Mouse (Mus musculus) forebrain, embryonic 11.5 days (tissue): ENCODE results near the gene Cdc20b. TPM values are rescaled to one million over a fixed set of nuclear protein-coding genes. Genes with fewer than 3 reads are reported as not detected.
A peak's percentile ranks its signal among the peaks of the same experiment; 100 is the strongest.

Source experiments
- ATAC-seq: fragments of 200-750 bp; cut with Nextera tagmentation; replicated peaks from 2 replicates; pipeline ENCODE4 v1.8.0; 2017; ENCODE audit warnings: moderate TSS enrichment; ENCODE audit not compliant: low FRiP score
- DNase-seq: peaks from one replicate; pipeline ENCODE4 v3.0.0-alpha.2; 2017; ENCODE audit warnings: low spot score
- H3K27ac ChIP-seq: fragments of 300-500 bp; sonication (generic); 2 replicates; pipeline ENCODE4 v1.5.1; 2014; ENCODE audit warnings: low read depth, low read length
- H3K27me3 ChIP-seq: fragments of 300-500 bp; sonication (generic); 2 replicates; pipeline ENCODE4 v1.6.1; 2014; ENCODE audit warnings: mild to moderate bottlenecking, low read length, mixed read lengths; ENCODE audit not compliant: control insufficient read depth, insufficient read depth
- H3K36me3 ChIP-seq: fragments of 300-500 bp; sonication (generic); 2 replicates; pipeline ENCODE4 v1.6.1; 2014; ENCODE audit warnings: mild to moderate bottlenecking, low read length, moderate library complexity, mixed read lengths; ENCODE audit not compliant: control insufficient read depth, insufficient read depth
- H3K4me1 ChIP-seq: fragments of 300-500 bp; sonication (generic); replicated peaks from 2 replicates; pipeline ENCODE4 v1.6.1; 2014; ENCODE audit warnings: low read length, mixed read lengths; ENCODE audit not compliant: control insufficient read depth, insufficient read depth
- H3K4me2 ChIP-seq: fragments of 300-500 bp; sonication (generic); 2 replicates; pipeline ENCODE4 v1.6.1; 2014; ENCODE audit warnings: low read depth, mild to moderate bottlenecking, low read length, moderate library complexity, mixed read lengths; ENCODE audit not compliant: severe bottlenecking
- H3K4me3 ChIP-seq: fragments of 300-500 bp; sonication (generic); 2 replicates; pipeline ENCODE4 v1.5.1; 2014; ENCODE audit warnings: low read depth, low read length
- H3K9ac ChIP-seq: fragments of 300-500 bp; sonication (generic); 2 replicates; pipeline ENCODE4 v1.6.1; 2014; ENCODE audit warnings: low read length
- H3K9me3 ChIP-seq: fragments of 300-500 bp; sonication (generic); 2 replicates; pipeline ENCODE4 v1.6.1; 2016; ENCODE audit warnings: low read length, mixed read lengths; ENCODE audit not compliant: control insufficient read depth
- WGBS: fragments of 180-500 bp; shearing (Covaris S2); extraction: QIAGEN DNeasy Blood & Tissue Kit; methylation state at CpG from one replicate; pipeline ENCODE4 v1.1.7; 2014; 5-methylcytosine and 5-hydroxymethylcytosine counted together
- polyA plus RNA-seq: library from polyadenylated mRNA; unstranded; fragments of >200 nt; fragmentation: Nextera tagmentation; extraction: Ambion mirVana; gene quantifications from 2 replicates; pipeline ENCODE4 v1.2.1, GENCODE M21; 2014

Gene Cdc20b
- polyA plus RNA-seq: 0.57 and 0.73 TPM in 2 replicates

GRCm38 (mm10) chr13:113034950-113035421 is at the start of gene Cdc20b:
Cdc20b (plus strand) TSS chr13:113035111.
- Histone ChIP-seq H3K9me3 (no peaks in the 10 kb centered on the region), H3K27ac (no peak within 1 kb of the TSS), H3K4me3 (peak within 1 kb of the TSS; percentile 48), H3K9ac (peak within 1 kb of the TSS; percentile 41), H3K27me3 (peaks cover 33% of the 10 kb centered on the region), H3K4me1 (no peaks in the 10 kb centered on the region; the same call in 1 of the 2 replicates), H3K36me3 (no peaks in the 10 kb centered on the region), H3K4me2 (peak within 1 kb of the TSS; percentile 90)
- DNase-seq: peak; percentile 76
- ATAC-seq: 0 out of 2 replicates have a peak, but pooled peaks have one; percentile 23
- under 1% methylated on average over 46 of the region's 46 CpGs for WGBS

GRCm38 (mm10) chr13:112985605-112986450 is 49.1 kb upstream of the Cdc20b start:
- Histone ChIP-seq H3K27ac (no peak overlapping the region), H3K4me1 (peaks cover 26% of the 10 kb centered on the region), H3K4me2 (peak overlapping the region; percentile 92), H3K4me3 (peak overlapping the region; percentile 7; the same call in 1 of the 2 replicates), H3K9ac (no peak overlapping the region; the same call in 1 of the 2 replicates), H3K36me3 (no peaks in the 10 kb centered on the region), H3K27me3 (peaks cover 49% of the 10 kb centered on the region), H3K9me3 (no peaks in the 10 kb centered on the region)
- 2% methylated on average over 18 of the region's 18 CpGs for WGBS
- peak; percentile 63 for DNase-seq
- ATAC-seq: peak; percentile 62

- H3K9ac ChIP-seq: no peak overlapping the region
- peak overlapping the region; percentile 92 for H3K4me2 ChIP-seq
- no peaks in the 10 kb centered on the region for H3K36me3 ChIP-seq
- H3K4me1 ChIP-seq: peaks cover 26% of the 10 kb centered on the region
- ATAC-seq: no peak
- no peaks in the 10 kb centered on the region for H3K9me3 ChIP-seq
- H3K27ac ChIP-seq: no peak overlapping the region
- WGBS: under 1% methylated on average over 17 of the region's 17 CpGs
- peaks cover 55% of the 10 kb centered on the region for H3K27me3 ChIP-seq
- H3K4me3 ChIP-seq: peak overlapping the region; percentile 7; the same call in 1 of the 2 replicates
- no peak for DNase-seq
Observed at GRCm38 (mm10) chr13:112986451-112986950, 48.4 kb upstream of the Cdc20b start.

GRCm38 (mm10) chr13:112987532-112987943 is 47.4 kb upstream of the Cdc20b start, which contains the start of gene Ccno:
Ccno (plus strand) TSS chr13:112987802.
- Histone ChIP-seq H3K36me3 (no peaks in the 10 kb centered on the region), H3K4me3 (peak within 1 kb of the TSS; percentile 43), H3K4me2 (peak within 1 kb of the TSS; percentile 92), H3K9ac (peak within 1 kb of the TSS; percentile 37), H3K9me3 (no peaks in the 10 kb centered on the region), H3K27ac (no peak within 1 kb of the TSS), H3K27me3 (peaks cover 61% of the 10 kb centered on the region), H3K4me1 (peaks cover 26% of the 10 kb centered on the region)
- under 1% methylated on average over 47 of the region's 47 CpGs for WGBS
- DNase-seq: peak; percentile 94
- ATAC-seq: peak; percentile 90

- no peak overlapping the region for H3K27ac ChIP-seq
- peak overlapping the region; percentile 37 for H3K9ac ChIP-seq
- DNase-seq (no peak), ATAC-seq (peak; percentile 35)
- H3K4me1 ChIP-seq: peaks cover 26% of the 10 kb centered on the region
- H3K4me2 ChIP-seq: peak overlapping the region; percentile 92
- peak overlapping the region; percentile 43 for H3K4me3 ChIP-seq
- H3K9me3 ChIP-seq: no peaks in the 10 kb centered on the region
- no peaks in the 10 kb centered on the region for H3K36me3 ChIP-seq
- peaks cover 64% of the 10 kb centered on the region for H3K27me3 ChIP-seq
- under 1% methylated on average over 39 of the region's 39 CpGs for WGBS
Observed at GRCm38 (mm10) chr13:112987991-112988390, 46.9 kb upstream of the Cdc20b start.

GRCm38 (mm10) chr13:112988866-112989265 is 46.0 kb upstream of the Cdc20b start:
- Histone ChIP-seq H3K9me3 (no peaks in the 10 kb centered on the region), H3K4me2 (peak overlapping the region; percentile 92; the same call in 1 of the 2 replicates), H3K27me3 (peaks cover 73% of the 10 kb centered on the region), H3K27ac (no peak overlapping the region), H3K36me3 (no peaks in the 10 kb centered on the region), H3K4me3 (peak overlapping the region; percentile 43; the same call in 1 of the 2 replicates), H3K9ac (no peak overlapping the region), H3K4me1 (peaks cover 31% of the 10 kb centered on the region)
- no peak for ATAC-seq
- WGBS: under 1% methylated on average over 19 of the region's 19 CpGs
- peak; percentile 65 for DNase-seq

GRCm38 (mm10) chr13:112989541-112989940 is 45.4 kb upstream of the Cdc20b start:
- H3K4me2 ChIP-seq: no peak overlapping the region
- no peaks in the 10 kb centered on the region for H3K36me3 ChIP-seq
- H3K4me3 ChIP-seq: no peak overlapping the region
- ATAC-seq: no peak
- peaks cover 35% of the 10 kb centered on the region for H3K4me1 ChIP-seq
- no peaks in the 10 kb centered on the region for H3K9me3 ChIP-seq
- H3K27ac ChIP-seq: no peak overlapping the region
- H3K27me3 ChIP-seq: peaks cover 75% of the 10 kb centered on the region
- WGBS: 1% methylated on average over 23 of the region's 23 CpGs
- DNase-seq: peak; percentile 64
- no peak overlapping the region for H3K9ac ChIP-seq

GRCm38 (mm10) chr13:112990346-112990745 is 44.6 kb upstream of the Cdc20b start:
- Histone ChIP-seq H3K27ac (no peak overlapping the region), H3K4me1 (peaks cover 35% of the 10 kb centered on the region), H3K9ac (no peak overlapping the region), H3K9me3 (no peaks in the 10 kb centered on the region), H3K4me3 (no peak overlapping the region), H3K27me3 (peaks cover 82% of the 10 kb centered on the region), H3K36me3 (no peaks in the 10 kb centered on the region), H3K4me2 (no peak overlapping the region)
- WGBS: 18% methylated on average over 4 of the region's 4 CpGs
- DNase-seq: no peak
- ATAC-seq: no peak
